Mouse (Mus musculus) mouse trophoblast stem cell (cell line): ENCODE data around the gene Hnf4a.
"Not testable (repeated sequence)": the region's sequence is repeated elsewhere in the genome, so short reads cannot be mapped to it uniquely, and the experiment has no call there.

Source experiments
- in situ Hi-C, 2 experiments: fragments of 300-500 bp; cut with MseI, MboI; formaldehyde crosslinking; loops; 2 replicates in 1 of 2; 3 replicates in 1 of 2; pipeline ENCODE4 v1.15.1; 2025

Gene Hnf4a

GRCm38 (mm10) chr2:163506300-163507004, at the start of gene Hnf4a:
Hnf4a (plus strand) TSS chr2:163506808.
- in situ Hi-C loops = no loop called here

GRCm38 (mm10) chr2:163458539-163459265, 47.9 kb upstream of the Hnf4a start:
- in situ Hi-C loops = no loop called here

- in situ Hi-C loops = no loop called here
These were observed 47.2 kb upstream of the Hnf4a start for GRCm38 (mm10) chr2:163459380-163459779.

GRCm38 (mm10) chr2:163460622-163461021, 46.0 kb upstream of the Hnf4a start:
- in situ Hi-C loops = no loop called here

- in situ Hi-C loops = not testable (repeated sequence)
These were observed 45.3 kb upstream of the Hnf4a start for GRCm38 (mm10) chr2:163461307-163461706.

- in situ Hi-C loops = no loop called here
These were observed 44.2 kb upstream of the Hnf4a start for GRCm38 (mm10) chr2:163462386-163462785.

GRCm38 (mm10) chr2:163462801-163463200, 43.8 kb upstream of the Hnf4a start:
- in situ Hi-C loops = no loop called here

GRCm38 (mm10) chr2:163463251-163463769, 43.3 kb upstream of the Hnf4a start:
- in situ Hi-C loops = no loop called here

- in situ Hi-C loops = no loop called here
These were observed 42.6 kb upstream of the Hnf4a start for GRCm38 (mm10) chr2:163463998-163464397.

GRCm38 (mm10) chr2:163464562-163464961, 42.0 kb upstream of the Hnf4a start:
- in situ Hi-C loops = no loop called here

- in situ Hi-C loops = no loop called here
These were observed 39.8 kb upstream of the Hnf4a start for GRCm38 (mm10) chr2:163466771-163467170.

GRCm38 (mm10) chr2:163467585-163467984, 39.0 kb upstream of the Hnf4a start:
- in situ Hi-C loops = no loop called here

- in situ Hi-C loops = no loop called here
These were observed 37.7 kb upstream of the Hnf4a start for GRCm38 (mm10) chr2:163468866-163469265.

- in situ Hi-C loops = no loop called here
These were observed 36.9 kb upstream of the Hnf4a start for GRCm38 (mm10) chr2:163469711-163470110.

GRCm38 (mm10) chr2:163471136-163471535, 35.5 kb upstream of the Hnf4a start:
- in situ Hi-C loops = no loop called here

- in situ Hi-C loops = no loop called here
These were observed 34.7 kb upstream of the Hnf4a start for GRCm38 (mm10) chr2:163471710-163472465.

- in situ Hi-C loops = no loop called here
These were observed 34.1 kb upstream of the Hnf4a start, which contains the start of gene Fitm2 for GRCm38 (mm10) chr2:163472466-163472851. Fitm2 (minus strand) TSS chr2:163472629.

GRCm38 (mm10) chr2:163480191-163480825, 26.3 kb upstream of the Hnf4a start:
- in situ Hi-C loops = no loop called here

- in situ Hi-C loops = no loop called here
These were observed 25.0 kb upstream of the Hnf4a start for GRCm38 (mm10) chr2:163481539-163482029.

- in situ Hi-C loops = no loop called here
These were observed 19.2 kb upstream of the Hnf4a start for GRCm38 (mm10) chr2:163487360-163487759.

- in situ Hi-C loops = no loop called here
These were observed 16.8 kb upstream of the Hnf4a start for GRCm38 (mm10) chr2:163489725-163490291.
